Mouse (Mus musculus) urinary bladder, adult 18-20 months (tissue): Measurements from ENCODE around the gene Zcchc24.

Experiments
- DNase-seq, 2 experiments: peaks; one replicate each; pipeline ENCODE4 v3.0.0; 2022; ENCODE audit warnings: low spot score in 2 of 2, mixed read lengths in 2 of 2

Zcchc24 gene

GRCm38 (mm10) chr14:25718471-25718870, 50.4 kb downstream of the Zcchc24 start:
- DNase-seq: peak in 1 of 2 experiments; percentile 69

- DNase-seq: no peak
These were observed 51.1 kb downstream of the Zcchc24 start for GRCm38 (mm10) chr14:25717718-25718117.

GRCm38 (mm10) chr14:25716528-25716927, 52.3 kb downstream of the Zcchc24 start:
- no peak for DNase-seq

DNA sequence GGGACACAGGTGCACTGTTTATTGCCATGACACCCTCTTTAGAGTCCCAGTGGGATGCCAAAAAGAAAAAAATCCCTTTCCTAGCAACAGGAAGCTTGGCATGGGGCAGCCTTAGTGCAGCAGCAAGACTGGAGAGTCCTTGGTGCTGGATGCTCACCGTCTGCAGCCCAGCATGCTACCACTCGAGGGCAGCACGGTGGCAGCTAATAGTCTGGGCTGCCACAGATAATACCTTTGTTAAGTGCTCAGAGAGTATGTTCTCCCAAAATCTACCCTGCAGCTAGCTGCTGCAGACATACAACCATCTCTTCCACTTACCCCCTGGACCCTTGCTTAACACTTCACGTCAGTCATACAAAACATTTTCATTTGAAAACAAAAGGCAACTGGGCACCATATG, 55.4 kb downstream of the Zcchc24 start:
- DNase-seq: no peak

GRCm38 (mm10) chr14:25711602-25712001, 57.2 kb downstream of the Zcchc24 start:
- no peak for DNase-seq

DNA sequence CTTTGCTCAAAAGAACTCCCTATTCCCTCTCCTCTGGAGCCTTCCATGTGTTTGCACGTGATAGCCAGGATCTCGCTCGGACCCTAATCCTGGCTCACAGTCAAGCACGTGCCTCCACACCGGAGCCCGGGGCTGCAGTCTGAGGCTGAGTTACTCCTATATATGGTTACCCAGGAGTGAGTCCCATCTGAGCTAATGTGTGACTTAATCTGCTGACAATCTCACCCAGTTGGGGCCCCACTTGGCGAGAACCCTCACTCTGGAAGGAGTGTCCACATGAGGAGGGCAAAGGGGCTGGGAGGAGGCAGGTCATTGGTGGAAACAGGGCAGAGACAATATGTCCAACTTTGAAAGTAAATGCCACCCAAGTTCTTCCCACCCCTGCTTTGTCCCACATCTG, 57.7 kb downstream of the Zcchc24 start:
- DNase-seq: no peak

DNA sequence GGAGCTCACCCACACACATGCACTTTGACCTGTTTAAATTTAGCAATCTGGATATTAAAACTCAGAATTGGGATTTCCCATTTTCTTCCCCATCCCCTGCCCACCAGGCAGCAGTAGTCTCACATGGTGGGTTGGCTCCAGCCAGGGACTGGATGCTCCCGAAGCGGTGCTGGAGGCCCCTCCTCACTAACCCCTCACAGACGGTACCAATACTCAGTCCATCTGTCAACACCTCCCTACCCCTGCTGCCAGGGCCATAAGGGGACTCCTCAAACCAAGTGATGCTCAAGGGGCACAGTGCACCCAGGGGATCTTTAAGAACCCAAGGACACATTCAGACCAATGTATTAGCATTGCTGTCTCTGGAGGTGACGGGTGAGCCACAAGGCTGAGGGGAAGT, 58.2 kb downstream of the Zcchc24 start:
- DNase-seq: no peak

DNA sequence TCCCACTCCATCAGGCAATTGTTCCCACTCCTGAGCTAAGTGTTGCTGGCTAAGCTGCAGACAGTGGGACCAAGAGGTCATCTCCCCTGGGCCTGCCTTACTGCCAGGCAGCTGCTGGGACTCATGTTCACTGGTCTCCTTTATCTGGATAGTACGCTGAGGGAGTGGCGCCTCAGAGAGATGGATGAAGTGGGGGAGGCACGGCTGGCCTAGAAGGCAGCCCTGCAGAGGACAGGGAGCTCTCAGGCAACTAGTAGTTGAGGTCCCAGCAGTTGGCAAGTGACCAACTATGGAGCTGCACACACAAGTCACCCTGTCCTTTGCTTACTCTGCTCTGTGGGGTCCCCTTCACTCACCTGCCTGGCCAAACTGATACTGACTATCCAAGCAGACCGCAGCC, 58.8 kb downstream of the Zcchc24 start:
- DNase-seq: no peak

DNA sequence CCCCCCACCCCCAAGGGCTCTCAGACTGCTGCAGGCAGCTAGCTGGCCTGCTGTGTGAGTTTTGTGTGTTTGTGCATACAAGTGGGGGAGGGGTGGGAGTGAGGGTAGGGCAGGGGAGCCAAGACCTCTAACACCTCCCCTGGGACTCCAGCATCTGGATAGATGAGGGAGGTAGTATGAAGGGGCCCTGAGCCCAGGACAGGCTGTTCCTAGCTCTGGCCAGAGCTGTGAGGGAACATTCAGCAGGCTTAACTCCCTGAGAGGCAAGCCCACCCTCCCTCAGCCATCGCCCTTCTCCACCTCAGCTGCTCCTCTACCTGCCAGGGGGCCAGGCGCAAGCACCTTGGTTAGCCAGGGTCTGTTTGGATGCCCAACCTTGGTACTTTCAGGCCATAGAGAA, 59.9 kb downstream of the Zcchc24 start:
- DNase-seq: no peak

DNA sequence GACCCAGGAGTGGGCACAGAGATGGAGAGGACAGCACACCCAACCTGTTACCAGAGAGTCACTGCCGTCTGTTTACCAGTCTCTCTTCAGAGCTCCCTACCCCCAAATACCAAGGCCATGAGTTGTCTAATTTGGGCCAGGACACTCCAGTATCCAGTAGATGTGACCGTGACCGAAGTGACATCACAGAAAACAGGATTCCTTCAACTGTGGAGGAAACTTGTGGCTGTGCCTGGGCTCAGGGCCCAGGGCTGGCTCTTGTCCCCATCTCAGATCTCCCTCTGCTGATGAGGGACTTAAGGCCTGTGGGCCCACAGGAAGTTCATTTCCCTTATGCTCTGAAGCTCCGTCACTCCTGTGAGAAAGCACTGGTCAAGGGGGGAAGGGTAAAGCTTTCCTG, 60.4 kb downstream of the Zcchc24 start:
- no peak for DNase-seq

DNA sequence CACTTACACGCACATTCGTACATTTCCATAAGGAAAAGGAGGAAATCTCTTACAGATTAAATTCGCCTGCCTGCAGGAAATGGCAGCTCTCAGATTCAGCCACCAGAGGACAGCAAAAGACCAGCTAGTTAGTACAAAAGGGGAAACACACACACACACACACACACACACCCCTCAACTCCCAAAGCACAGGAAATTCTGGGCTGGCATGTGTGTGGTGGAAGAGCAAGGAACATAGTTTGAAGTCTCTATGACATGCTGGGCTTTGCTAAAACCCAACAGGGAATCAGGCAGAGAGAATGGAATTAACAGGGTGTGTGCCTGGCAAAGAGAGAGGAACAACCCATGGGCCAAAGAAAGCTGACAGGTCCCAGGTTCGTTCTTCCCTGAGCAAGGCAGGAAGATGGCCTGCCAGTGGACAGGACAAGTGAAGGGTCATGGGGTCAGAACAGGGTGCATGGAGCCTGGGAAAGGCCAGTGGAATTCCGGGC, 61.1 kb downstream of the Zcchc24 start:
- no peak for DNase-seq

DNA sequence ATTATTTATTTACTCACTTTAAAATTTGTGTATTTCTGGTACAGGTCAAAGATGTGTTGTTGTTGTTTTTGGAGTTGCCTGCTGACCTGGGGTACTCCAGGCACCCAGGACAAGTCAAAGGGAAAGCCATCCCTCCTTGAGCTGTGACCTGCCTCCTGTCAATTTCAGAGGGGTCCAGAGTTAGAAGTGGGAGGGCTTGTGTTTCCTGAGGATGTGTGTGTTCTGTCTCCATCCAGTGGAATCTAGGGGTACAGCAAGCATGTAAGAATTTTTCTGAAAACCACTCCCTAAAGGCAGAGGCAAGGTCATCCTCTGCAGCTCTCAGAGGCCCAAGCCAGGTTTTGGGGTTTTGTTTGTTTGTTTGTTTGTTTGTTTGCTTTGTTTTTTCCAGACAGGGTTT, 66.9 kb downstream of the Zcchc24 start:
- DNase-seq: no peak

DNA sequence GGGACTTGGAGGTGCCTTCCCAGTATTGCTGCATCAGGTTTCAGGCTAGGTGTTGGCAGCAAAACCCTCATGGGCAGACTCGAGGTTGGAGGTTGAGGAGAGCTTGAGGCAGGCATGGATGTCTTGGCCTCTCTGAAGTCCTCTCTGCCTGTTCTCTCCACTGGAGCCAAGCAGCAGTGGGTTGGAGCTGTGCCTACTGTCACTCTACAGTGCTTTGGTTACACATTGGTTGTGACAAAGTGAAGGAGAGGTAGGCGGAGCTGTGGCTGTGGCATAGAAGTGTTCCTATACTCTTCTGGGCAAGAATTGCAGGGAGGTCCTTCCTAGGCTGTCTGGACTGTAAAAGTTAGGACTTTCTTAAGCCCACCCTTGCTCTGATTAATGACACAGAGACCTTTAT, 72.5 kb downstream of the Zcchc24 start:
- no peak for DNase-seq

DNA sequence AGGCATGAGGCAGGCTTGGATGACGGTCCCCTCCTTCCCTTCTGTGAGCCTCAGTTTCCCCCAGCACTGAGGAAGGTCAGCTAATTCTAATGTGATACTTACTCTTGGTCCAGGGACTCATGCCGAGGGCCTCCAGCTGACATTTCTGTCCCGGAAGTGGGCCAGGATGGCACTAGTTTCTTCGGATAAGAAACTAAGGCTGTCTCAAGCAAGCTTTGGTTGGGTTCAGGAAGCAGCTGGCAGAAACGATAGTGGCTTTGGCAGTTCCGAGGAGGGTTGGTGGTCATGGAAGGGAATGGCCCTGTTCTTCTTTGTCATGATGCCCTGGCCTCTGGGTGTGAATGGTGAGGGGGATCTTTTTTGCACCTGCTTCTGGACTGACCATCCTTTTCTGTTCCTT, 73.8 kb downstream of the Zcchc24 start:
- DNase-seq: no peak

DNA sequence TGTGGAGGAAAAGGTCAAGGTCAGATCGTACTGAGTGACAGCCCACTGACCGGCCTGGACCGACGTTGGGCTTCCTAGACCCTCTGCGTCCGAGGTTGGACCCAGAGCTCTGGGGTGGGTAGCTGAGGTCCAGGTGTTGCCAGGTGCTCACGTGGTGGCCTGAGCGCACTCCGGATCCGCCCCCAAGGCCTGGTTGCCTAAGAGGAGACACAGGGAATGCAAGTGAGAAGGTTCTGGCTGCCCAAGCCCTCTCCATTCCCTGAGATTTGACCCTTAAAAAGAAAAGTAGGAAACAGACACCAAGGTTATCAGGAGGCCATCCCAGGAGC, 74.3 kb downstream of the Zcchc24 start:
- no peak for DNase-seq

DNA sequence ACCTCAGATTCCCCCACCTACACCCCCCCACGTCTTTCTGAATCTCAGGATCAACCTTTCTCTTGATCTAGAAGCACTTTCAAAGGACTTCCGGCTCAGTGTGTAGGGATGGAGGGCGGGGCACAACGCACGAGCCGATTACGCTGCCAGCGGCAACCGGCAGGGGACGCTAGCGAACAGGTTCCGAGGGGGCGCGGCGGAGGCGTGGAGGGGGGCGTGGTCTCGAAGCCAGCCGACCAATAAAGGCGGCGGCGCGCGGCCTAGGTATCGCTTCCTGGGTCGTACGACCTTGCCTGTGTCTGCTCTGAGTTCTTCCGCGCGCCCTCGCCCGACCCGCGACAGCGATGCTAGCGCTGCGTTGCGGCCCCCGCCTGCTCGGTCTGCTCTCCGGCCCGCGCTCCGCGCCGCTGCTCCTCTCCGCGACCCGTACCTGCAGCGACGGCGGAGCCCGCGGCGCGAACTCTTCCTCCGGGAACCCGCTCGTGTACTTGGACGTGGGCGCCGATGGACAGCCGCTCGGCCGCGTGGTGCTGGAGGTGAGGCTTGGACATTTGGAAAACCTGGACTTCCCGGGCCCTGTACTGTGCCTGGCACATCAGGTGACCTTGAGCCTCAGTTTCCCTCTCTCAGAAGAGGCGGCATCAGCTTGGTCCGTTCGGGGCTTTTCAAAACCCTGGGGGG, 74.8 kb downstream of the Zcchc24 start, which contains the start of gene Ppif:
Gene Ppif, plus strand, starts transcription at position 267 of the 681 bp plus-strand sequence.
- DNase-seq: peak; percentile 92 to 96

DNA sequence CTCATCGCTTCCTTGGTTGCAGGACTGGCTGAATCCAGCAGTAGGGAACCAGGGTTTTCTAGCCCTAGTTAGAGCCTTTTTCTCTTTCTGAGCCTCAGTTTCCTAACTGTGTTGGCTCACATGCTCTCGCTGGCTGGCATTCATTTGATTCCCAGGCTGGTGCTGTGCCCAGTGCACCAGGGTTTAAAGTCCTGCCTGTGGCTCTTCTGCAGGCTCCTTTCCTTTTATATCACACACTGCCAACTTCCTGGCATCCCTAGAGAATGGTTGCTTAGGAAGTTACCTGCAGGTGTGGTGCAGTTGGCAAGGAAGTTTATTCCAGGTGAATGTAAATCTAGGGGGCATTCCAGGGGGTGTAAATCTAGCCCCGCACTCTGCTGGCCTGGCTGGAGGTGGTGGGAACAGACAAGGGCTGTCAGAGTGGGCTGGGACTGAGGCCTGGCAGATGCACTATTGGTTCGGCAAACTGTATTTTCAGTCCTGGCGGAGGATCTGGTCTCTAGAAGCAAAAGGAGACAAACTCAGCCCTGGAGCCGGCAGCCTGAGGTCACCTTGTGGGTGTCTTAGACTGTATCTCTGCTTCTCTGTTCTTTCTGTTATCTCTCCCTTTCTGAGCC, 75.5 kb downstream of the Zcchc24 start:
- no peak for DNase-seq

- DNase-seq: no peak
These were observed 81.6 kb downstream of the Zcchc24 start for GRCm38 (mm10) chr14:25686983-25687901.

DNA sequence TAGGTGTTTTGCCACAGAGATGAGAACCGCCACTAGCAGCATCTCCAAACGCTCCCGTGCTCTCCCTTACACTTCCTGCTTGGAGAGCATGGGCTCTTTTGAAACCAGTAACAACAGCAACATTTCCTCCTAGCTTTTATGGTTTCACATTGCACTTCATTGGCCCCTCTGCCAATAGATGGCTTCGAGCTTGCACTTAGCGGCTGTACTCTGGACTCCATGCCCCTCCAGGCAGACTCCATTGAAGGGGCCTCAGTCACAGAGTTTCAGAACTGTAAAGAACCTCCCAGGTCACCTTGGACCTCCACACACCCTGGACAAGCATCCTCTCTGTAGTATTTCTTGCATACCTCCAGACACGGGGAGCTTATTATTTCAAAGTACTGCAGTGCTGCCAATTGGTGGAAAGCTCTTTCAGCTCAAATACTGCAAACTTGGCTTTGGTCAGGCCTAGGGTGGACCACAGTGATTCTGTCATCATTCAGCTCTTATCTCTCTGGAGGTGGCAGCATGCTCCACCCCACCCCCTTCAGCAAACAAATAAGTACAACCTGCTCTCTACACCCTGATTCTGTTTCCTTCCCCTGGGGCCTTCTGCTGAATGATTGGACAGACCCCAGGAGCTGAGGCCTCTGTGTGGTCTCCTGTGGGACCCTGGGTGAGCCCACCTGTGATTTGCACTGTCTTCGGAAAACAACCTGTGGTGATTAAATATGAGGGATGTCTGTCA, 82.5 kb downstream of the Zcchc24 start:
- DNase-seq: no peak

DNA sequence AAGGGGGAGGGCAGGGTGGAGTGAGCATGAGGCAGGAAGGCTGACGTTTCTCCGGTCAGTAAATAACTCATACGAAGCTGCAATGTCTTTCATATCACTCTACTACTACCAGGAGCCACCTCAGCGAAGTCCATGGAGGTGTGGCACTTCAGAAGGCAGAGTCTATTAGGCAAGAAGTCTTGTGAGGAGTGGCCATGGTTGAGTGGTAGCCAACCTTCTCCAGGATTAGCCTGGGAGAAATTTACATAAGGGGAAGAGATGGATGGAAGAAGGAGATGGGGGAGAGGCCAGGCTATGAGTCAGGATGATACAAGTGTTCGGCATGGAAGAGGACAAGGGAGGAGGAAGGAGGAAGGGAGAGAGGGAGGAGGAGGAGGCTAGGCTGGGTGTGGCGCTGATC, 86.8 kb downstream of the Zcchc24 start:
- no peak for DNase-seq

GRCm38 (mm10) chr14:25679625-25680024, 89.2 kb downstream of the Zcchc24 start:
- DNase-seq: no peak

GRCm38 (mm10) chr14:25667587-25667986, 101.3 kb downstream of the Zcchc24 start:
- no peak for DNase-seq
